Mouse (Mus musculus) gastrocnemius, postnatal 14 days (tissue): ENCODE data around the gene Rab2b. TPM values are rescaled to one million over a fixed set of nuclear protein-coding genes. Genes with fewer than 3 reads are reported as not detected.

Source experiments
- DNase-seq: peaks from one replicate; pipeline ENCODE4 v3.0.0; 2021; ENCODE audit warnings: mixed read lengths
- intact Hi-C: fragments of 180-260 bp; cut with DNase I; formaldehyde crosslinking; loops from one replicate; pipeline ENCODE4 v1.15.1; 2025; ENCODE audit warnings: low total_unique reads
- total RNA-seq, 2 experiments: library from RNA; stranded (reverse); gene quantifications; 2 replicates each; pipeline ENCODE4 v1.2.3; 2021

Gene Rab2b
- total RNA-seq, 2 experiments from 2014 or later = 3.7 to 5.0 TPM

- DNase-seq = no peak
- intact Hi-C loops = no loop called here
Measured at GRCm38 (mm10) chr14:52284191-52284590, 4.8 kb upstream of the Rab2b start.

- intact Hi-C loops = no loop called here
- DNase-seq = no peak
Measured at GRCm38 (mm10) chr14:52283629-52284028, 4.3 kb upstream of the Rab2b start.

- peak; percentile 27 for DNase-seq
- intact Hi-C loops = no loop called here
Measured at GRCm38 (mm10) chr14:52279747-52280120, 389 bp upstream of the Rab2b start.

GRCm38 (mm10) chr14:52277210-52277609 lies 2.1 kb downstream of the Rab2b start:
- intact Hi-C loops = no loop called here
- DNase-seq = no peak

- intact Hi-C loops = no loop called here
- no peak for DNase-seq
Measured at GRCm38 (mm10) chr14:52272781-52273180, 6.6 kb downstream of the Rab2b start.

GRCm38 (mm10) chr14:52257484-52258213 lies 21.7 kb downstream of the Rab2b start, which contains the start of gene Chd8:
Chd8 (minus strand) TSS chr14:52257780.
- intact Hi-C loops = no loop called here
- DNase-seq = peak; percentile 98

GRCm38 (mm10) chr14:52256311-52257175 lies 22.8 kb downstream of the Rab2b start:
- intact Hi-C loops = no loop called here
- no peak for DNase-seq

GRCm38 (mm10) chr14:52246129-52246528 lies 33.2 kb downstream of the Rab2b start:
- intact Hi-C loops = no loop called here
- DNase-seq = no peak

GRCm38 (mm10) chr14:52244690-52245042 lies 34.7 kb downstream of the Rab2b start:
- no peak for DNase-seq
- intact Hi-C loops = no loop called here

- DNase-seq = peak; percentile 99
- intact Hi-C loops = no loop called here
Measured at GRCm38 (mm10) chr14:52244041-52244689, 35.2 kb downstream of the Rab2b start.

- DNase-seq = no peak
- intact Hi-C loops = no loop called here
Measured at GRCm38 (mm10) chr14:52236216-52236615, 43.1 kb downstream of the Rab2b start.

- intact Hi-C loops = no loop called here
- DNase-seq = peak; percentile 34
Measured at GRCm38 (mm10) chr14:52235165-52235564, 44.2 kb downstream of the Rab2b start.

GRCm38 (mm10) chr14:52232249-52232648 lies 47.1 kb downstream of the Rab2b start:
- no peak for DNase-seq
- intact Hi-C loops = no loop called here

- no peak for DNase-seq
- intact Hi-C loops = no loop called here
Measured at GRCm38 (mm10) chr14:52225972-52226371, 53.4 kb downstream of the Rab2b start.

GRCm38 (mm10) chr14:52217261-52217660 lies 62.1 kb downstream of the Rab2b start:
- intact Hi-C loops = no loop called here
- no peak for DNase-seq

Other genes starting within 250 kb of the Rab2b start
- not detected for gene Olfr221, start 237.1 kb downstream of the Rab2b start, total RNA-seq
- 10 to 100 TPM; 76.7 to 88.8 TPM for gene Hnrnpc, start 175.5 kb downstream of the Rab2b start, total RNA-seq
- gene Rpgrip1, start 168.8 kb downstream of the Rab2b start, total RNA-seq = under 1 TPM in 1 of 2 experiments, not detected in 1; 0.25 TPM
- 10 to 100 TPM; 15.7 to 16.1 TPM for gene Supt16, start 82.1 kb downstream of the Rab2b start, total RNA-seq
- 10 to 100 TPM; 36.5 to 37.7 TPM for gene Chd8, start 21.8 kb downstream of the Rab2b start, total RNA-seq
- gene Tox4, start 399 bp downstream of the Rab2b start, total RNA-seq = 10 to 100 TPM; 31.9 to 33.1 TPM
- 10 to 100 TPM; 11.8 to 14.7 TPM for gene Mettl3, start 25.6 kb upstream of the Rab2b start, total RNA-seq
- 1 to 10 TPM; 1.9 to 2.4 TPM for gene Sall2, start 49.2 kb upstream of the Rab2b start, total RNA-seq
- gene Olfr1513, start 76.9 kb upstream of the Rab2b start, total RNA-seq = not detected
- gene Olfr1512, start 99.6 kb upstream of the Rab2b start, total RNA-seq = not detected
- gene Olfr1511, start 117.8 kb upstream of the Rab2b start, total RNA-seq = not detected
- not detected for gene Olfr1510, start 134.8 kb upstream of the Rab2b start, total RNA-seq
- gene Olfr1509, start 163.4 kb upstream of the Rab2b start, total RNA-seq = not detected
- not detected for gene Olfr1508, start 187.9 kb upstream of the Rab2b start, total RNA-seq
- gene Olfr1507, start 216.2 kb upstream of the Rab2b start, total RNA-seq = not detected